Mouse (Mus musculus) spleen, postnatal 36 days (tissue): Measurements from ENCODE around the gene Allc.

Experiments used
- DNase-seq, 2 experiments: peaks; one replicate each; pipeline ENCODE4 v3.0.0; 2022; ENCODE audit warnings: low spot score in 2 of 2, mixed read lengths in 1 of 2

The Allc gene

GRCm38 (mm10) chr12:28579132-28579531 is 3.2 kb downstream of the Allc start:
- DNase-seq, result no peak

- no peak for DNase-seq
Observed at GRCm38 (mm10) chr12:28578147-28578546, 4.2 kb downstream of the Allc start.

- no peak for DNase-seq
Observed at GRCm38 (mm10) chr12:28575366-28576070, 6.8 kb downstream of the Allc start.

- DNase-seq, result no peak
Observed at GRCm38 (mm10) chr12:28572241-28572640, 10.1 kb downstream of the Allc start.

GRCm38 (mm10) chr12:28552299-28552698 is 30.0 kb downstream of the Allc start, which contains the start of gene Dcdc2c:
TSS of gene Dcdc2c (minus strand) at chr12:28552399.
- no peak for DNase-seq

- DNase-seq, result no peak
Observed at GRCm38 (mm10) chr12:28551775-28552174, 30.5 kb downstream of the Allc start.

GRCm38 (mm10) chr12:28548887-28549286 is 33.4 kb downstream of the Allc start:
- no peak for DNase-seq

GRCm38 (mm10) chr12:28514264-28514775 is 68.0 kb downstream of the Allc start:
- DNase-seq, result no peak

- no peak for DNase-seq
Observed at GRCm38 (mm10) chr12:28509699-28510280, 72.5 kb downstream of the Allc start.
